Mouse (Mus musculus) lung, embryonic 16.5 days (tissue): ENCODE data around the gene Plekhs1. TPM values are rescaled to one million over a fixed set of nuclear protein-coding genes. Genes with fewer than 3 reads are reported as not detected.
"Not testable (repeated sequence)": the region's sequence is repeated elsewhere in the genome, so short reads cannot be mapped to it uniquely, and the experiment has no call there.

ENCODE experiments used
- ATAC-seq: fragments of 200-750 bp; cut with Nextera tagmentation; 2 replicates; pipeline ENCODE4 v1.8.0; 2017; ENCODE audit warnings: low read depth, mild to moderate bottlenecking, moderate library complexity
- H3K27ac ChIP-seq: fragments of 300-500 bp; sonication (generic); 2 replicates; pipeline ENCODE4 v1.5.1; 2014; ENCODE audit warnings: mild to moderate bottlenecking, control low read depth, low read length
- H3K27me3 ChIP-seq: fragments of 300-500 bp; sonication (generic); 2 replicates; pipeline ENCODE4 v1.6.1; 2014; ENCODE audit warnings: low read depth, low read length, mixed read lengths; ENCODE audit not compliant: control insufficient read depth, insufficient read depth
- H3K36me3 ChIP-seq: fragments of 300-500 bp; sonication (generic); 2 replicates; pipeline ENCODE4 v1.6.1; 2014; ENCODE audit warnings: low read length; ENCODE audit not compliant: control insufficient read depth, insufficient read depth
- H3K4me1 ChIP-seq: fragments of 300-500 bp; sonication (generic); replicated peaks from 2 replicates; pipeline ENCODE4 v1.6.1; 2014; ENCODE audit warnings: low read length, mixed read lengths; ENCODE audit not compliant: control insufficient read depth, insufficient read depth
- H3K4me2 ChIP-seq: fragments of 300-500 bp; sonication (generic); 2 replicates; pipeline ENCODE4 v1.6.1; 2014; ENCODE audit warnings: low read depth, low read length, control low read depth
- H3K4me3 ChIP-seq: fragments of 300-500 bp; sonication (generic); 2 replicates; pipeline ENCODE4 v1.5.1; 2014; ENCODE audit warnings: mild to moderate bottlenecking, low read length, control low read depth
- H3K9ac ChIP-seq: fragments of 300-500 bp; sonication (generic); 2 replicates; pipeline ENCODE4 v1.6.1; 2014; ENCODE audit warnings: low read length, control low read depth
- H3K9me3 ChIP-seq: fragments of 300-500 bp; sonication (generic); 2 replicates; pipeline ENCODE4 v1.6.1; 2016; ENCODE audit warnings: low read length; ENCODE audit not compliant: control insufficient read depth
- WGBS: fragments of 180-500 bp; shearing (Covaris S2); extraction: QIAGEN DNeasy Blood & Tissue Kit; methylation state at CpG from one replicate; pipeline ENCODE4 v1.1.7; 2014; 5-methylcytosine and 5-hydroxymethylcytosine counted together
- polyA plus RNA-seq: library from polyadenylated mRNA; unstranded; fragments of >200 nt; fragmentation: Nextera tagmentation; extraction: Ambion mirVana; gene quantifications from 2 replicates; pipeline ENCODE4 v1.2.1, GENCODE M21; 2015

Plekhs1 gene
- polyA plus RNA-seq, 1 experiment from 2014 or later, result 0.41 TPM

GRCm38 (mm10) chr19:56485376-56486271 is 24.2 kb downstream of the Plekhs1 start:
- Histone ChIP-seq H3K27ac (peak overlapping the region; percentile 78), H3K9me3 (no peaks in the 10 kb centered on the region), H3K9ac (no peak overlapping the region), H3K27me3 (no peaks in the 10 kb centered on the region), H3K4me3 (no peak overlapping the region), H3K4me1 (peaks cover 24% of the 10 kb centered on the region; the same call in 1 of the 2 replicates), H3K36me3 (no peaks in the 10 kb centered on the region), H3K4me2 (no peak overlapping the region)
- 43% methylated on average over 13 of the region's 13 CpGs for WGBS
- ATAC-seq, result peak; percentile 93

GRCm38 (mm10) chr19:56486926-56487325 is 25.5 kb downstream of the Plekhs1 start:
- H3K9me3 ChIP-seq, result no peaks in the 10 kb centered on the region
- no peaks in the 10 kb centered on the region for H3K27me3 ChIP-seq
- ATAC-seq, result no peak
- WGBS, result 57% methylated on average over 7 of the region's 7 CpGs
- H3K9ac ChIP-seq, result no peak overlapping the region
- H3K4me1 ChIP-seq, result peaks cover 24% of the 10 kb centered on the region; the same call in 1 of the 2 replicates
- no peak overlapping the region for H3K4me2 ChIP-seq
- peak overlapping the region; percentile 78 for H3K27ac ChIP-seq
- no peaks in the 10 kb centered on the region for H3K36me3 ChIP-seq
- no peak overlapping the region for H3K4me3 ChIP-seq

- Histone ChIP-seq H3K36me3 (no peaks in the 10 kb centered on the region), H3K27ac (no peak overlapping the region), H3K9me3 (no peaks in the 10 kb centered on the region), H3K4me2 (no peak overlapping the region), H3K9ac (no peak overlapping the region), H3K27me3 (no peaks in the 10 kb centered on the region), H3K4me1 (peaks cover 24% of the 10 kb centered on the region; the same call in 1 of the 2 replicates), H3K4me3 (no peak overlapping the region)
- no peak for ATAC-seq
- WGBS, result 88% methylated on average over 2 of the region's 2 CpGs
These were observed 25.9 kb downstream of the Plekhs1 start for GRCm38 (mm10) chr19:56487339-56487738.

- Histone ChIP-seq H3K4me1 (peaks cover 21% of the 10 kb centered on the region; the same call in 1 of the 2 replicates), H3K4me2 (no peak overlapping the region), H3K9ac (no peak overlapping the region), H3K4me3 (no peak overlapping the region), H3K36me3 (no peaks in the 10 kb centered on the region), H3K27ac (no peak overlapping the region), H3K9me3 (no peaks in the 10 kb centered on the region), H3K27me3 (no peaks in the 10 kb centered on the region)
- no peak for ATAC-seq
- WGBS, result 71% methylated on average over 6 of the region's 6 CpGs
These were observed 28.2 kb downstream of the Plekhs1 start for GRCm38 (mm10) chr19:56489601-56490000.

GRCm38 (mm10) chr19:56494157-56494556 is 32.7 kb downstream of the Plekhs1 start:
- not testable (repeated sequence) for H3K9me3 ChIP-seq, H3K4me1 ChIP-seq, H3K36me3 ChIP-seq, H3K27me3 ChIP-seq, H3K9ac ChIP-seq, H3K4me3 ChIP-seq, H3K4me2 ChIP-seq, H3K27ac ChIP-seq
- ATAC-seq, result peak; percentile 54; the same call in 1 of the 2 replicates
- no CpG with 5 or more reads among the region's 2 CpGs for WGBS

- not testable (repeated sequence) for H3K9me3 ChIP-seq, H3K4me1 ChIP-seq, ATAC-seq, H3K27me3 ChIP-seq, H3K9ac ChIP-seq, H3K36me3 ChIP-seq, H3K4me2 ChIP-seq, H3K27ac ChIP-seq, H3K4me3 ChIP-seq
- WGBS, result no CpG with 5 or more reads among the region's 5 CpGs
These were observed 41.6 kb downstream of the Plekhs1 start for GRCm38 (mm10) chr19:56503069-56503468.

GRCm38 (mm10) chr19:56503525-56503924 is 42.1 kb downstream of the Plekhs1 start:
- H3K36me3 ChIP-seq, H3K27ac ChIP-seq, H3K27me3 ChIP-seq, ATAC-seq, H3K4me2 ChIP-seq, H3K9ac ChIP-seq, H3K4me1 ChIP-seq, H3K9me3 ChIP-seq, H3K4me3 ChIP-seq: not testable (repeated sequence)
- WGBS, result no CpG with 5 or more reads among the region's 5 CpGs

- H3K9ac ChIP-seq, H3K36me3 ChIP-seq, H3K4me2 ChIP-seq, H3K27ac ChIP-seq, H3K4me1 ChIP-seq, H3K4me3 ChIP-seq, H3K27me3 ChIP-seq, H3K9me3 ChIP-seq: not testable (repeated sequence)
- peak; percentile 71 for ATAC-seq
- no CpG with 5 or more reads among the region's 4 CpGs for WGBS
These were observed 49.8 kb downstream of the Plekhs1 start for GRCm38 (mm10) chr19:56511207-56511606.

- WGBS, result no CpG with 5 or more reads among the region's 2 CpGs
- not testable (repeated sequence) for H3K4me1 ChIP-seq, ATAC-seq, H3K36me3 ChIP-seq, H3K4me3 ChIP-seq, H3K4me2 ChIP-seq, H3K9ac ChIP-seq, H3K27me3 ChIP-seq, H3K9me3 ChIP-seq, H3K27ac ChIP-seq
These were observed 52.1 kb downstream of the Plekhs1 start for GRCm38 (mm10) chr19:56513527-56513926.
